Mouse (Mus musculus) ES-E14 (cell line): ENCODE data around the gene Baiap2l1. TPM values are rescaled to one million over a fixed set of nuclear protein-coding genes. Genes with fewer than 3 reads are reported as not detected.

Experiments used
- DNase-seq: peaks from one replicate; pipeline ENCODE4 v3.0.0-alpha.2; 2013; ENCODE audit warnings: low read depth, low spot score
- H3K27ac ChIP-seq: 2 replicates; pipeline ENCODE4 v1.5.1; 2012; ENCODE audit warnings: low read depth, mild to moderate bottlenecking, low read length, moderate library complexity, mixed read lengths; ENCODE audit not compliant: poor library complexity, insufficient read depth, severe bottlenecking
- H3K36me3 ChIP-seq: 2 replicates; pipeline ENCODE4 v1.6.1; 2012; ENCODE audit warnings: mild to moderate bottlenecking, low read length, moderate library complexity, mixed read lengths; ENCODE audit not compliant: control insufficient read depth, poor library complexity, insufficient read depth, severe bottlenecking
- H3K4me1 ChIP-seq, 2 experiments: fragments of 150-350 bp in 1 of 2; sonication (generic) in 1 of 2; 2 replicates each; pipeline ENCODE4 v1.6.1; 2012; ENCODE audit warnings: low read length in 2 of 2, mild to moderate bottlenecking in 1 of 2, mixed read lengths in 1 of 2; ENCODE audit not compliant: control insufficient read depth in 2 of 2, insufficient read depth in 2 of 2, poor library complexity in 1 of 2
- H3K4me3 ChIP-seq, 2 experiments: fragments of 150-350 bp in 1 of 2; sonication (generic) in 1 of 2; 2 replicates each; pipeline ENCODE4 v1.5.1; 2012; ENCODE audit warnings: low read length in 2 of 2, low read depth in 1 of 2, mild to moderate bottlenecking in 1 of 2, mixed read lengths in 1 of 2; ENCODE audit not compliant: insufficient read depth in 1 of 2, poor library complexity in 1 of 2, severe bottlenecking in 1 of 2
- H3K9ac ChIP-seq: 2 replicates; pipeline ENCODE4 v1.6.1; 2012; ENCODE audit warnings: low read depth, mild to moderate bottlenecking, low read length, mixed read lengths; ENCODE audit not compliant: poor library complexity, insufficient read depth, severe bottlenecking
- H3K9me3 ChIP-seq: fragments of 150-350 bp; sonication (generic); 2 replicates; pipeline ENCODE4 v1.6.1; 2012; ENCODE audit warnings: low read depth, mild to moderate bottlenecking, low read length; ENCODE audit not compliant: control insufficient read depth, insufficient read depth
- CHD2 ChIP-seq: IDR thresholded peaks from 2 replicates; pipeline ENCODE4 v1.6.1; 2014; ENCODE audit warnings: mild to moderate bottlenecking, low read depth, low read length, inconsistent platforms
- HCFC1 ChIP-seq: IDR thresholded peaks from 2 replicates; pipeline ENCODE4 v1.6.1; 2012; ENCODE audit warnings: low read length, inconsistent platforms, borderline replicate concordance; ENCODE audit not compliant: insufficient read depth
- MAFK ChIP-seq: IDR thresholded peaks from 2 replicates; pipeline ENCODE4 v1.6.1; 2014; ENCODE audit warnings: mild to moderate bottlenecking, low read depth, low read length, inconsistent platforms; ENCODE audit not compliant: insufficient read depth
- ZC3H11A ChIP-seq: IDR thresholded peaks from 2 replicates; pipeline ENCODE4 v1.6.1; 2012; ENCODE audit warnings: low read depth, mild to moderate bottlenecking, inconsistent platforms, low read length, borderline replicate concordance
- ZNF384 ChIP-seq: IDR thresholded peaks from 2 replicates; pipeline ENCODE4 v1.6.1; 2012; ENCODE audit warnings: low read depth, low read length, inconsistent platforms
- in situ Hi-C, 2 experiments: fragments of 600-800 bp; cut with MboI; formaldehyde crosslinking; loops; one replicate each; pipeline ENCODE4 v1.15.1; 2025; ENCODE audit warnings: low sequenced_read_pairs in 2 of 2, inconsistent platforms in 1 of 2; ENCODE audit not compliant: unreplicated experiment in 2 of 2
- total RNA-seq: library from RNA; depleted of rRNA; stranded (reverse); fragments of 300-350 nt; gene quantifications from 2 replicates; pipeline ENCODE4 v1.2.3, GENCODE M21; 2012

The Baiap2l1 gene
- total RNA-seq, 1 experiment, result 1.4 TPM

GRCm38 (mm10) chr5:144283551-144284031 is 74.3 kb downstream of the Baiap2l1 start:
- Histone ChIP-seq H3K4me3 (no peak overlapping the region), H3K36me3 (no peaks in the 10 kb centered on the region), H3K4me1 (no peaks in the 10 kb centered on the region), H3K9me3 (no peaks in the 10 kb centered on the region), H3K9ac (no peak overlapping the region), H3K27ac (no peak overlapping the region)
- no peak for DNase-seq
- in situ Hi-C loops, result no loop called here
- TF ChIP-seq MAFK, result no peak
- no peak for TF ChIP-seq HCFC1
- TF ChIP-seq ZNF384, result no peak
- TF ChIP-seq CHD2, result no peak
- TF ChIP-seq ZC3H11A, result no peak

- no peak overlapping the region for H3K9ac ChIP-seq
- H3K27ac ChIP-seq, result no peak overlapping the region
- no peak for DNase-seq
- in situ Hi-C loops, result no loop called here
- no peak overlapping the region for H3K4me3 ChIP-seq
- TF ChIP-seq ZNF384, result no peak
- no peak for TF ChIP-seq ZC3H11A
- no peak for TF ChIP-seq CHD2
- no peak for TF ChIP-seq MAFK
- no peak for TF ChIP-seq HCFC1
- no peaks in the 10 kb centered on the region for H3K4me1 ChIP-seq
- no peaks in the 10 kb centered on the region; the same call in 1 of the 2 replicates for H3K36me3 ChIP-seq
- no peaks in the 10 kb centered on the region for H3K9me3 ChIP-seq
Observed at GRCm38 (mm10) chr5:144282470-144283260, 75.2 kb downstream of the Baiap2l1 start.

GRCm38 (mm10) chr5:144279926-144280325 is 78.0 kb downstream of the Baiap2l1 start:
- no peaks in the 10 kb centered on the region; the same call in 1 of the 2 replicates for H3K36me3 ChIP-seq
- no peak overlapping the region for H3K27ac ChIP-seq
- H3K9me3 ChIP-seq, result no peaks in the 10 kb centered on the region
- no peak for DNase-seq
- no peak overlapping the region for H3K4me3 ChIP-seq
- TF ChIP-seq ZNF384, result no peak
- no peak for TF ChIP-seq MAFK
- no peak for TF ChIP-seq HCFC1
- no peak for TF ChIP-seq ZC3H11A
- TF ChIP-seq CHD2, result no peak
- in situ Hi-C loops, result no loop called here
- no peak overlapping the region for H3K9ac ChIP-seq
- H3K4me1 ChIP-seq, result no peaks in the 10 kb centered on the region

- H3K36me3 ChIP-seq, result no peaks in the 10 kb centered on the region; the same call in 1 of the 2 replicates
- in situ Hi-C loops, result no loop called here
- TF ChIP-seq CHD2, result no peak
- no peak for TF ChIP-seq ZC3H11A
- TF ChIP-seq HCFC1, result no peak
- TF ChIP-seq ZNF384, result no peak
- TF ChIP-seq MAFK, result no peak
- no peak overlapping the region for H3K9ac ChIP-seq
- H3K27ac ChIP-seq, result no peak overlapping the region
- no peak overlapping the region for H3K4me3 ChIP-seq
- no peaks in the 10 kb centered on the region for H3K4me1 ChIP-seq
- DNase-seq, result no peak
- H3K9me3 ChIP-seq, result no peaks in the 10 kb centered on the region
Observed at GRCm38 (mm10) chr5:144279081-144279541, 78.8 kb downstream of the Baiap2l1 start.
